Mouse (Mus musculus) C2C12 (cell line): ENCODE measurements around the gene Hnrnpk.

Source experiments
- CEBPB ChIP-seq: IDR thresholded peaks from one replicate; pipeline ENCODE4 v1.6.1; 2011; ENCODE audit warnings: low read depth, mild to moderate bottlenecking, control low read depth, moderate library complexity
- CTCF ChIP-seq: IDR thresholded peaks from one replicate; pipeline ENCODE4 v1.5.1; 2011; ENCODE audit not compliant: control insufficient read depth, insufficient read depth, insufficient read length
- MYOD1 ChIP-seq: IDR thresholded peaks from one replicate; pipeline ENCODE4 v1.6.1; 2011; ENCODE audit warnings: low read depth; ENCODE audit not compliant: control insufficient read depth, insufficient read length
- MYOG ChIP-seq: IDR thresholded peaks from one replicate; pipeline ENCODE4 v1.6.1; 2011; ENCODE audit not compliant: control insufficient read depth, insufficient read length; ENCODE audit errors: extremely low read depth

GRCm38 (mm10) chr13:58352996-58353395 lies 50.1 kb downstream of the Hnrnpk start:
- TF ChIP-seq CTCF (no peak), CEBPB (no peak), MYOD1 (no peak), MYOG (no peak)
